Mouse (Mus musculus) kidney, embryonic 15.5 days (tissue): ENCODE data around the gene Opcml. TPM values are rescaled to one million over a fixed set of nuclear protein-coding genes. Genes with fewer than 3 reads are reported as not detected.
A peak's percentile ranks its signal among the peaks of the same experiment; 100 is the strongest.

Experiments
- ATAC-seq: fragments of 200-750 bp; cut with Nextera tagmentation; replicated peaks from 2 replicates; pipeline ENCODE4 v1.8.0; 2017; ENCODE audit warnings: moderate TSS enrichment; ENCODE audit not compliant: low FRiP score
- H3K27ac ChIP-seq: fragments of 300-500 bp; sonication (generic); 2 replicates; pipeline ENCODE4 v1.5.1; 2015; ENCODE audit warnings: mild to moderate bottlenecking, inconsistent platforms
- H3K27me3 ChIP-seq: fragments of 300-500 bp; sonication (generic); 2 replicates; pipeline ENCODE4 v1.6.1; 2015; ENCODE audit warnings: inconsistent platforms
- H3K36me3 ChIP-seq: fragments of 300-500 bp; sonication (generic); 2 replicates; pipeline ENCODE4 v1.6.1; 2015; ENCODE audit warnings: inconsistent platforms
- H3K4me1 ChIP-seq: fragments of 300-500 bp; sonication (generic); 2 replicates; pipeline ENCODE4 v1.6.1; 2015; ENCODE audit warnings: inconsistent platforms
- H3K4me2 ChIP-seq: fragments of 300-500 bp; sonication (generic); 2 replicates; pipeline ENCODE4 v1.6.1; 2015; ENCODE audit warnings: moderate library complexity, mild to moderate bottlenecking, inconsistent platforms
- H3K4me3 ChIP-seq: fragments of 300-500 bp; sonication (generic); replicated peaks from 2 replicates; pipeline ENCODE4 v1.5.1; 2015; ENCODE audit warnings: mild to moderate bottlenecking, inconsistent platforms
- H3K9ac ChIP-seq: fragments of 300-500 bp; sonication (generic); 2 replicates; pipeline ENCODE4 v1.6.1; 2015; ENCODE audit warnings: mild to moderate bottlenecking, inconsistent platforms
- H3K9me3 ChIP-seq: fragments of 300-500 bp; sonication (generic); replicated peaks from 2 replicates; pipeline ENCODE4 v1.6.1; 2016; ENCODE audit warnings: inconsistent platforms
- WGBS: fragments of 180-500 bp; shearing (Covaris S2); methylation state at CpG from one replicate; pipeline ENCODE4 v1.1.7; 2015; ENCODE audit warnings: mixed read lengths; 5-methylcytosine and 5-hydroxymethylcytosine counted together
- polyA plus RNA-seq: library from polyadenylated mRNA; unstranded; fragments of >200 nt; fragmentation: Nextera tagmentation; extraction: Ambion mirVana; gene quantifications from 2 replicates; pipeline ENCODE4 v1.2.1, GENCODE M21; 2015

Gene Opcml
- polyA plus RNA-seq, 1 experiment from 2014 or later, result 1.5 TPM

DNA sequence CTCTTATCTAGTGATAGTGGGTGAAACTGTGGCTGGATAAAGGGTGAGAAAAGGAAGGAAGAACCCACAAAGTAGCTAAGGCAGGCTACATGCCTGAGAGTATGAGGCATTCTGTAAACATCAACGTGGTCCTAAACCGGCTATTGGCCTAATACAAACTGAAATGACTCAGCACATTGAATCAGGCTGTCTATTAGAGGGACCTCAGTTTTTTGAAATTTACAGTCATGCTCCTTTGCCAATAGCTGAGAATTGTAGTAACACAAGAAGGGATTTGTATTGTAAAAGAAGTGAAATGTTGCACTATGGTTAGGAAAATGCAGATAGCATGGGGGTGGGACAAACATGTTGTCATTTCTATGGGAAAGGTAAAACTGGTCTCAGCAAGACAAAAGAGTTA lies 10.4 kb downstream of the Opcml start:
- no peak overlapping the region for H3K4me3 ChIP-seq
- H3K9me3 ChIP-seq, result no peaks in the 10 kb centered on the region
- WGBS, result 86% methylated on average over 2 of the region's 2 CpGs
- H3K4me1 ChIP-seq, result no peaks in the 10 kb centered on the region
- H3K9ac ChIP-seq, result no peak overlapping the region
- H3K4me2 ChIP-seq, result no peak overlapping the region
- no peak overlapping the region for H3K27ac ChIP-seq
- no peaks in the 10 kb centered on the region for H3K27me3 ChIP-seq
- H3K36me3 ChIP-seq, result no peaks in the 10 kb centered on the region
- ATAC-seq, result no peak

GRCm38 (mm10) chr9:27801807-27802206 lies 11.2 kb downstream of the Opcml start:
- Histone ChIP-seq H3K4me2 (no peak overlapping the region), H3K4me3 (no peak overlapping the region), H3K9me3 (no peaks in the 10 kb centered on the region), H3K27me3 (no peaks in the 10 kb centered on the region), H3K36me3 (no peaks in the 10 kb centered on the region), H3K9ac (no peak overlapping the region), H3K27ac (no peak overlapping the region), H3K4me1 (no peaks in the 10 kb centered on the region)
- 84% methylated on average over 3 of the region's 3 CpGs for WGBS
- ATAC-seq, result no peak

DNA sequence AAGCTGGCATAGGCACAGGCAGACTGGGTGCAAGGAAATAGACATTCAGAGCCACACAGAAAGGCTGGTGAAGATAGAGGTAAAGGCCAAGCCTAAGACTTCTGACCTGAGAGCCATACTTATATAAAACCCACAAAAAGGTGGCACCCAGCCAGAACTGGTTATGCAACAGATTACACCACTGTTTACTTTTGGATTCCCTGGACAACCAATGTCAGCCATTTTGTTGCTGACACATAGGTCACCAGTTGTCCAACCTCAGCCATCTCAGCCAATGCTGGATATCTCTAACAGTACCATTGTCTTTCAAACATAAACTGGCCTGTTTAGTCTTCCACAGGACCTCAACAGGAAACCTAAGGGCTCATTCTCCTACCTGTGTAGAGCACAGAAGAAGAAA lies 11.8 kb downstream of the Opcml start:
- H3K4me2 ChIP-seq, result no peak overlapping the region
- H3K27ac ChIP-seq, result no peak overlapping the region
- no peaks in the 10 kb centered on the region for H3K9me3 ChIP-seq
- no peaks in the 10 kb centered on the region for H3K4me1 ChIP-seq
- no peak overlapping the region for H3K4me3 ChIP-seq
- H3K9ac ChIP-seq, result no peak overlapping the region
- H3K27me3 ChIP-seq, result no peaks in the 10 kb centered on the region
- H3K36me3 ChIP-seq, result no peaks in the 10 kb centered on the region
- ATAC-seq, result no peak

- Histone ChIP-seq H3K9ac (no peak overlapping the region), H3K36me3 (no peaks in the 10 kb centered on the region), H3K4me1 (no peaks in the 10 kb centered on the region), H3K4me2 (no peak overlapping the region), H3K27ac (no peak overlapping the region), H3K27me3 (no peaks in the 10 kb centered on the region), H3K4me3 (no peak overlapping the region), H3K9me3 (no peaks in the 10 kb centered on the region)
- WGBS, result 89% methylated on average over 3 of the region's 3 CpGs
- no peak for ATAC-seq
These were observed 13.9 kb downstream of the Opcml start for GRCm38 (mm10) chr9:27804461-27804860.

DNA sequence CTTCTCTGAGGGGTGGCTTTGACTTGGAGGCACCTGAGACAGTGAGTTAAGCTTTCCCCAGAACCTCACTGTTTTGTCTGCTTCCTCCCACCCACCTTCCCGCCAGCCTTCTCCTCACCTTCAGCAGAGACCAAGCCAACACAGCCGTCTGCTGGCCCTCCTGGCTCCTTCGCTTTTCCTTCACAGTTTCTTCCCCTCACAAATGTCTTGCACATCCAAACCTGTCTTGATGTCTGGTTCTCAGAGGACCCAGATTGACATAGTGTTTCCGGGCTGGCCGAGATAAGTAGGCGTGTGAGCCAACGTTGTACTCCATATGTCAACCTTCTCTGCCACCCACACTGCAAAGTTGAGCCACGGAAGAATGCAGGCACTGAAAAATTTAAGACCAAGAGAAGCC lies 19.2 kb downstream of the Opcml start:
- no peak overlapping the region for H3K27ac ChIP-seq
- H3K9ac ChIP-seq, result no peak overlapping the region
- H3K9me3 ChIP-seq, result no peaks in the 10 kb centered on the region
- no peak overlapping the region for H3K4me2 ChIP-seq
- no peaks in the 10 kb centered on the region for H3K4me1 ChIP-seq
- no peak overlapping the region for H3K4me3 ChIP-seq
- WGBS, result 80% methylated on average over 8 of the region's 8 CpGs
- H3K36me3 ChIP-seq, result no peaks in the 10 kb centered on the region
- H3K27me3 ChIP-seq, result no peaks in the 10 kb centered on the region
- ATAC-seq, result no peak

DNA sequence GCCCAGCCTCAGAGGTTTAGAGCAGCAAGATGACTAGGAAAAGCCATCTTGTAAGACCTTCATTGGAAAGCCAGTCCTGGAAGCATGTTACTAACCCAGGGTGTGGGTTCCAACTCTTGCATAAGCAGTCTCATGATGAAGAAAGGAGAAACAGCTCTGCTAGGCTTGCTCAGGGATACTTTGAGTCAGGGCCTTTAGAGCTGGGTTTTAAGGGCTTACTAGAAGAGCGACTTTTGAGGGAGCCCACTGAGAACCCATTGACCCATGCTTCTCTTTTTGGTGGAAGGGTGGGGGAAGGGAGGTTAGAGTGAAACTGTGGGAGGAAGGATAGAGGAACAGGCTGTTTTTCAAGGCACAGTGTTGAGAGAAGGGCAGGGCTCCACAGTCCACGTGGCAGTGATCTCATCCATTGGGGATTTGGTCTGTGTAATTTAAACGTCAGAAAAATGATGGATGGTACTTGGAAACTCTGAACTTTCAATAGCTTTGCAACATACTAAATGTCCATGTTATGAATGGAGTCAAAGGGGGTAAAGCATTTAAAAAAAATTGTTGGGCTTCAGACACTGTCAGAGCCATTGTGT lies 22.7 kb downstream of the Opcml start:
- Histone ChIP-seq H3K27ac (no peak overlapping the region), H3K4me2 (no peak overlapping the region), H3K36me3 (no peaks in the 10 kb centered on the region), H3K4me1 (no peaks in the 10 kb centered on the region), H3K4me3 (no peak overlapping the region), H3K9ac (no peak overlapping the region), H3K9me3 (no peaks in the 10 kb centered on the region), H3K27me3 (no peaks in the 10 kb centered on the region)
- WGBS, result 25% methylated on average over 3 of the region's 3 CpGs
- ATAC-seq, result no peak

GRCm38 (mm10) chr9:27814161-27814560 lies 23.6 kb downstream of the Opcml start:
- no peak overlapping the region for H3K4me3 ChIP-seq

DNA sequence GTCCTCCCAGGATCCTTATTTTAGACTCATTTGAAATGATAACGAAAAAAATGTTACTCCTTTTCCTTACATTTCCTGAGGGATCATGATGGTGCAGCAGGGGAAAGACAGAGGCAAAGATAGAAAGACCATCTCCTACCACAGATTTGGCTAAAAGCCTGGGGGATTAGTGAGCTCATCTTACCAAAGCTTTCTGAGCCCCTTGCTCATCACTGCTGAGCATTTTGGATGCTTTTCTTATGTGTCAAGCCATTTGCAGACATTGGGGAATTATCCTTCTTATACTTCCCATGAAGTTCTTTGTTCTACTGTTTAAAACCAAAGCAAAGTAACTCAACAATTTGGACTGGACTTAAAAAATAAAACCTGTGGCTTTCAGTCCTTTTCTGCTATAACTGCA lies 30.6 kb downstream of the Opcml start:
- WGBS, result 77% methylated on average over 1 of the region's 1 CpGs
- no peak overlapping the region for H3K4me3 ChIP-seq
- no peak overlapping the region for H3K4me2 ChIP-seq
- H3K27me3 ChIP-seq, result no peaks in the 10 kb centered on the region
- H3K36me3 ChIP-seq, result no peaks in the 10 kb centered on the region
- H3K27ac ChIP-seq, result no peak overlapping the region
- no peaks in the 10 kb centered on the region for H3K9me3 ChIP-seq
- no peak for ATAC-seq
- H3K9ac ChIP-seq, result no peak overlapping the region
- H3K4me1 ChIP-seq, result no peaks in the 10 kb centered on the region

More at GRCm38 (mm10) chr9:27814161-27814560, 23.6 kb downstream of the Opcml start:
- no peak overlapping the region for H3K9ac ChIP-seq
- no peaks in the 10 kb centered on the region for H3K4me1 ChIP-seq
- H3K4me2 ChIP-seq, result no peak overlapping the region
- no peaks in the 10 kb centered on the region for H3K9me3 ChIP-seq
- H3K36me3 ChIP-seq, result no peaks in the 10 kb centered on the region
- no peak overlapping the region for H3K27ac ChIP-seq
- no peaks in the 10 kb centered on the region for H3K27me3 ChIP-seq
- ATAC-seq, result no peak
- WGBS, result 30% methylated on average over 2 of the region's 2 CpGs

GRCm38 (mm10) chr9:27822681-27823080 lies 32.1 kb downstream of the Opcml start:
- Histone ChIP-seq H3K9me3 (no peaks in the 10 kb centered on the region), H3K4me3 (no peak overlapping the region), H3K27me3 (no peaks in the 10 kb centered on the region), H3K9ac (no peak overlapping the region), H3K4me1 (no peaks in the 10 kb centered on the region), H3K27ac (no peak overlapping the region), H3K4me2 (no peak overlapping the region), H3K36me3 (no peaks in the 10 kb centered on the region)
- no peak for ATAC-seq
- 92% methylated on average over 6 of the region's 6 CpGs for WGBS

GRCm38 (mm10) chr9:27824424-27824823 lies 33.8 kb downstream of the Opcml start:
- ATAC-seq, result peak; percentile 70; the same call in 1 of the 2 replicates
- Histone ChIP-seq H3K4me2 (no peak overlapping the region), H3K36me3 (no peaks in the 10 kb centered on the region), H3K4me1 (no peaks in the 10 kb centered on the region), H3K9me3 (no peaks in the 10 kb centered on the region), H3K9ac (no peak overlapping the region), H3K4me3 (no peak overlapping the region), H3K27ac (no peak overlapping the region), H3K27me3 (no peaks in the 10 kb centered on the region)
- 32% methylated on average over 7 of the region's 7 CpGs for WGBS

DNA sequence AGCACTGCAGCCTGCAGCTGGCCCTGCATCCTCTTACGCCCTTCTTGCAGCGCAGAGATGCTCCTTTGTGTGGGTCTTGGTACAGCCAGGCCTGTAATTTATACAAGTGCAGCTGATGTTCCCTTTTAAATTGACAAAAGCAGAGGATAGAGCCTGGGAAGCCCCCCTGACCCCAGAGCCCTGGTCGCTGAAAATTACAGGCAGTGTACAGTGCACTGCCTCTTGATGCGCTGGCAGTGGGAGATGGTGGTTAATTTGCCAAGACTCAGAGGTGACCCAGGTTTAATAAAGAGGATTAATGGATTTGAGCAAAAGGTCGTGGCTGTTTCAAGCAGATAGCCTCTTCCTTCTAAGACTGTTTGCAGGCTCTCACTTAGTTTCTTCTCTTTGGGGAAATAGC lies 39.9 kb downstream of the Opcml start:
- ATAC-seq, result no peak
- H3K4me1 ChIP-seq, result no peaks in the 10 kb centered on the region
- H3K9ac ChIP-seq, result no peak overlapping the region
- H3K36me3 ChIP-seq, result no peaks in the 10 kb centered on the region
- H3K27ac ChIP-seq, result no peak overlapping the region
- no peaks in the 10 kb centered on the region for H3K9me3 ChIP-seq
- H3K4me2 ChIP-seq, result no peak overlapping the region
- 55% methylated on average over 5 of the region's 5 CpGs for WGBS
- H3K27me3 ChIP-seq, result no peaks in the 10 kb centered on the region
- H3K4me3 ChIP-seq, result no peak overlapping the region

- H3K4me3 ChIP-seq, result no peak overlapping the region
- no peak for ATAC-seq
- no peak overlapping the region for H3K27ac ChIP-seq
- H3K9me3 ChIP-seq, result no peaks in the 10 kb centered on the region
- no peaks in the 10 kb centered on the region for H3K4me1 ChIP-seq
- H3K4me2 ChIP-seq, result no peak overlapping the region
- 80% methylated on average over 5 of the region's 5 CpGs for WGBS
- H3K36me3 ChIP-seq, result no peaks in the 10 kb centered on the region
- H3K9ac ChIP-seq, result no peak overlapping the region
- H3K27me3 ChIP-seq, result no peaks in the 10 kb centered on the region
These were observed 52.2 kb downstream of the Opcml start for GRCm38 (mm10) chr9:27842806-27843205.

DNA sequence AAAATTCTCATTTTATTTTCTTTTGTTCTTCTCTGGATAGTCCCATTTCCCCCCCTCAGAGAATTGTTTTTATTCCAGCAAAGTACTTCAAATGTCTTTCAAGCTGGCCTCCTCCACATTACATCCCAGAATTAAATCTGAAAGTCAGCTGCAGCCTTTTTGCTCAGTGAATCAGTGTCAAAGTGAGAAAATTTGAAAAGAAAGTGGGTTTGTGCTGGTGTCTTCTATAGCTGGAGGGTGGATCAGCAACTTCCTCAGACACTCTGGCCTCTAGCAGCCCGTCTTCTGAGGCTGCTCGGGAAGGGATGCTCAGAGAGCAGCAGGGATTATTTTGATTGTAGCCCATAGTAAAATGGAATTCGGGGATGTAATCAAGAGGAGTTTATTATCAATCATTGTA lies 81.0 kb downstream of the Opcml start:
- WGBS, result 75% methylated on average over 3 of the region's 3 CpGs
- no peaks in the 10 kb centered on the region for H3K4me1 ChIP-seq
- H3K9ac ChIP-seq, result no peak overlapping the region
- H3K4me3 ChIP-seq, result no peak overlapping the region
- no peaks in the 10 kb centered on the region for H3K9me3 ChIP-seq
- no peak overlapping the region for H3K27ac ChIP-seq
- no peaks in the 10 kb centered on the region for H3K27me3 ChIP-seq
- H3K4me2 ChIP-seq, result no peak overlapping the region
- ATAC-seq, result no peak
- H3K36me3 ChIP-seq, result no peaks in the 10 kb centered on the region
